Mouse (Mus musculus) adrenal gland, postnatal 4 days (tissue): ENCODE data around the gene 1700030K09Rik. TPM values are rescaled to one million over a fixed set of nuclear protein-coding genes. Genes with fewer than 3 reads are reported as not detected.

Experiments used
- DNase-seq, 2 experiments: peaks; one replicate each; pipeline ENCODE4 v3.0.0; 2021 to 2022; ENCODE audit warnings: low spot score in 2 of 2, mixed read lengths in 2 of 2
- total RNA-seq, 2 experiments: library from RNA; stranded (reverse); gene quantifications; 2 replicates each; pipeline ENCODE4 v1.2.3; 2021

The 1700030K09Rik gene
- total RNA-seq, 2 experiments from 2014 or later, result 9.6 to 11.7 TPM

DNA sequence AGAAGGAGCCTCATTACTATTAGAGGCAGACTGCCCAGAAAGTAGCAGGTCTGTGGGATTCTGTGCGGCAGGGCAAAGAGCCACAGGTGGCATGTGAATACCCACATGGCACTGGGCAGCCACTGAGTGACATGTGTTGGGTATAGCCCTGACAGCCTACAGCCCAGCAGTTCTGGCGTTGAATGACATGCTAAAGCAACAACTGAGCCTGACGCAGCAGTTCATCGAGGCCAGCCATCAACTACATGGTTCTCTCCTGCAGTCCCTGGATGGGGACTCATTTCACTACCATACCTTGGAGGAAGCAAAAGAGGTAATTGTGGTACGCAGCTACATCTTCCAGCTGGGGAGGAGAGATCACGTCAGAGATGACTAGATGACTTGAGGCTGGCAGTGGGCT is 14.8 kb downstream of the 1700030K09Rik start:
- DNase-seq, result no peak

DNA sequence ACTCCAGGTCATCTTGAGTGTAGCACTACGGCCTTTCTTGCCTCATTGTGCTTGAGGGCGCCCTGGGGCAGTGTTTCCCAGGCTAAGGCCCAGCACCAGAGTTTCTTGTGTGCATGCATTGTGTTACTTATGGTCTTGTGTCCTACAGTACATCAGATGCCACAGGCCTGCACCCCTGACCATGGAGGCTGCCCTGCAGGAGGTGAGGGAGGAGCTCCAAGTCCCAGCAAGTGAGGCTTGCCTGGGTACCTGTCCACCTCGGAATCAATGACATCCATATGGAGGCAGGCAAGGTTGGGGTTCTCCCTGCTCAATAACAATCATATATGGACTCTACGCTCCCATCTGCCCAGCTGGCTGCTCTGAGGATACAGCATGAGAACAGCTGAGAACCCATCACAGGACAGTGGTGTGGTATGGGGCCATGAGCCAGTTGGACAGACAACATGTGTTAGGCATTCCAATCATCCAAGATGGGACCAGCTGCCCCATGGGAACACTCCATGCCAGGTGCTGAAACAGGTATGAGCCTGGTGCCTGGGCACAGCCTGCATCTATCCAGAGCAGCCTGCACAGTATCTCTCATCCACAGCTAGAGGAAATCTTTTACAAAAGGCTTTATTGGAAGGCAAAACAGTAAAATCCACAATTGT is 16.3 kb downstream of the 1700030K09Rik start:
- DNase-seq, result no peak

GRCm38 (mm10) chr8:72464211-72464610 is 20.5 kb downstream of the 1700030K09Rik start:
- DNase-seq, result no peak

GRCm38 (mm10) chr8:72469243-72469642 is 25.6 kb downstream of the 1700030K09Rik start:
- DNase-seq, result no peak

- DNase-seq, result no peak
These were observed 26.3 kb downstream of the 1700030K09Rik start for GRCm38 (mm10) chr8:72469984-72470383.

GRCm38 (mm10) chr8:72470684-72471083 is 27.0 kb downstream of the 1700030K09Rik start:
- DNase-seq, result no peak

DNA sequence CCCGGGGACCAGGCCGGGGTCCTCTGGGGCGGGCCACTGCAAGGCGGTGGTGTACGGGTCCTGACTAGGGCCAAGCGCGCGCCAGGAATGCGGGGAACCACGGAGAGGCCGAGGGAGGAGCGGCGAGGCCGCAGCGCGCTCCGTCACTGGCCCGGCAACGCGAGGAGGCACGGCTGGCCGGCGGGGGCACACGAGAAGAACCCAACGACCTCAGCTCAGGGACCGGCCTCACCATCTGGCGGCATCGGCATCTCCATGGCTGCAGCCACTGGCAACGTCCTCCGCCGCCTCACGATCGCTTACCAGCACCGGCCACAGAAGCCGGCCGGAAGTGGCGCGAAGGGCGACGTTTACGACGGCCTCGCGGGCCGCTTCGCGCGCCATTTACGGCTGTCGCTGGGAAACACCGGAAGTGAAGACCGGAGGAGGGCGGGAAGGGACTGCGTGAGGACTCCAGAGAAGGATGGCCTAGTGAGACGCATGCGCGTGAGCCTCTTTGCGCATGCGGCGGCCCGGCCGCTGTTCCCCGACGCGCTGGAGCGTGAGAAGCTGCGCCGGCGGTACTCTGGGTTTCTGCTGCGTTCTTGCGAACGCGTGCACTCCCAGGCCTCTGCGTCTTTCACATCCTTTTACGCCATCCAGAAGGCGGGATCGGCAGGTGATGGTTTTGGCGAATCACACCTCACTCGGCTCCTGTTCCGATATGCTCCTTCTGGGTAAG is 31.3 kb downstream of the 1700030K09Rik start, which contains the start of gene Cherp:
Gene Cherp (minus strand): TSS at position 401 of the 721 bp plus-strand sequence.
- peak; percentile 81 to 92 for DNase-seq

DNA sequence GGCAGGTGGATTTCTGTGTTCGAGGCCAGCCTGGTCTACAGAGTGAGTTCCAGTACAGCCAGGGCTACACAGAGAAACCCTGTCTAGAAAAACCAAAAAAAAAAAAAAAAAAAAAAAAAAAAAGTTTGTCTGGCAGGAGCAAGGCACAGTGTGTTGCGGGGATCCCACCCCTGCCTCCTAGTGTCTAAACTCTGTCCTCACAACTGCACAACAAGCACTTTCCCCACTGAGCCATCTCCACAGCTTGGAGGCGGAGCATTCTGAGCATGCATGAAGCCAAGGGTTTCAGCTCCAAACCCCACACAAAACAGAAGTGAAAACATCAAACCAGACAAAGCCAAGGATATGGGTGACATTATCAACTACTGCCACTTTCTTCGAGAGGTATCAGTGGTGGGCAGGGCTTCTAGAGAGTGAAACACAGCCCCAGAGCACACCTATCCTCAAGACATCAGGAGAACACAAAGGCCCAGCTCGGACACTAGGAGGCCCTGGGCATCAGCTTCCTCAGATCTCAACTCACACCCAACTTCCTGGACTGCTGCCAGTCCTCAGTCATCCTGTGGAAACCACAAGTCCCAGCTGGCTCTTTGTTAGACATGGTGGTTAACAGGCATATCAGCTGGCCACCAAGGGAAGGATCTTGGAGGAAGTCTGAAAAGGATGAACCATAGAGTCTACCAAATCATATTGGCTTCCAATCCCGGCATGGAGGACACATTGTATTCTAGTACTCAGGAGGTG is 41.9 kb downstream of the 1700030K09Rik start:
- no peak for DNase-seq

DNA sequence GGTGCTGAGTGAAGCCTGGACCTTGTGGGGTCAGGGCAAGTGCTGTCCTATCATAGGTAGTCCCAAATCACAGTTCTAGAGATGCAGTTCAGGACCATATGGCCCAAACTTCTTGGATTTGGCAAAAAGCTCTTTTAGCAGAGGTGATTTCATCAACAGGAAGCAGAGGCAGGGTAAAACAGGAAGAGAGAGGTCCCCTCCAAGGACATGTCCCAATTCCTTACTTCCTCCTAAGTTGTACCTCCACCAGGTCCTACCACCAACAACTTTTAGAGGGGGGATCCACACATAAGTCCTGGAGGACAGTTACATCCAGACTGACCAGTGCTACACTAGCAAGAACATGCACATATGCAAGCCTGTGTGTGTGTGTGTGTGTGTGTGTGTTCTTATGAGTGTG is 43.3 kb downstream of the 1700030K09Rik start:
- no peak for DNase-seq

GRCm38 (mm10) chr8:72491017-72491416 is 47.3 kb downstream of the 1700030K09Rik start:
- no peak for DNase-seq

DNA sequence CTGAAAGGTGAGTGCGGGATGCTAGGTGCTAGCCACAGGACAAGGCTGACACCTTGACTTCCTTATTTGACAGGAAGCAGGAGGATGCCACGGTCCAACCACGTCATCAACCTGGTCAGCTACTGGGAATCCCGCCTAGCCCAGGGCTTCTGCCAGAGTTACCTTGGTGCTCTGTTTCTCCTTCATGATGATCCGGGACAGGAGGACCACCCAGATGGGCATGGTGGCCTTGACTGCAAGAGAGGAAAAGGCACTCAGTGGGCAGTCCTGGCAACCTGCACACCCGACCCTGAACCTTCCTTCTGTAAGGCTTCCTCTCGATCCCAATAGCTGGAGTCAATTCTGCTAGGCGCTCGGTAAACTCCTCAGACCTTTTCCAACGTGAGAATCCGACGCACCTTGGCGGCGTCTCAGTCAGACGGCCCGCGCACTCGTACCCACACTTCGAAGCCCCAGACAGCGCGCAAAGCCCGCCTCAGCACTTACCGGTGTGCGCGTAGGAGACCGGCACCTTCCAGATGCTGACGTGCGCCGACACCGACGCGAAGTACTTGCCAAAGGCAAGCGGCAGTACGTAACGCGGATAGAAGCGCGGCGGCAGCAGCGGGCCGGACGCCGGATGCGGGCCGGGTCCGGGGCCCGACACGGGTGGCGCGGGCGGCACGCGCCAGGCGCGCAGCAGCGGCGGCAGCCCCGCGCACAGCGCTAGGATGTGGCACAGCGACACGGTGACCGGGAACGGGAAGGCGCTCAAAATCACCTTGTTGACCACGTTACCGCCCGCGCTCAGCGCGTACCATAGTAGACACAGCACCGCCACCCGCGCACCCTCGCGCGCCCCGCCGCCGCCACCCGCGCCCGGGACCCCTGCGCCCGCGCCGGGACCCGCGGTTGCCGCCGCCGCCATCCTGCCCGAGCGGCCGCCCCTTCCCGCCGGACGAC is 48.3 kb downstream of the 1700030K09Rik start, which contains the start of gene Slc35e1:
Gene Slc35e1 (minus strand): TSS at position 935 of the 942 bp plus-strand sequence.
- peak in 1 of 2 experiments; percentile 22 for DNase-seq

- DNase-seq, result peak; percentile 97 to 99
These were observed 49.0 kb downstream of the 1700030K09Rik start for GRCm38 (mm10) chr8:72492622-72493081.

DNA sequence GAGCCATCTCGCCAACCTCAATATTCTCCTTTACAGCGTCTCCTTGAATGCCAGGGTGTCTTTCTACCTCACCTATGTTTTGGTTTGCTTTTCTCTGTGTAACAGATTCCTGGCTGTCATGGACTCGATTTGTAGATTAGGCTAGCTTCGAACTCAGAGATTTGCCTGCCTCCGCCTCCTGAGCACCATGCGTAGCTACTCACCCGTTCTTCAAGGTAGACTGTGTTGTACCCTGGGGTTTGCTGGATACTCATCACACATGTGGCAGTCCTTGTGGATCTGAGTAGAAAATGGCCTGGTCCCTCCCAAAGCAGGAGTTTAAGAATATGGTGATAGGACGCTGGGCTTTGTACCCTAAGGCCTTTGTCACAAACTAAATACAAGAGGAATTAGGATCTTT is 49.7 kb downstream of the 1700030K09Rik start:
- no peak for DNase-seq

DNA sequence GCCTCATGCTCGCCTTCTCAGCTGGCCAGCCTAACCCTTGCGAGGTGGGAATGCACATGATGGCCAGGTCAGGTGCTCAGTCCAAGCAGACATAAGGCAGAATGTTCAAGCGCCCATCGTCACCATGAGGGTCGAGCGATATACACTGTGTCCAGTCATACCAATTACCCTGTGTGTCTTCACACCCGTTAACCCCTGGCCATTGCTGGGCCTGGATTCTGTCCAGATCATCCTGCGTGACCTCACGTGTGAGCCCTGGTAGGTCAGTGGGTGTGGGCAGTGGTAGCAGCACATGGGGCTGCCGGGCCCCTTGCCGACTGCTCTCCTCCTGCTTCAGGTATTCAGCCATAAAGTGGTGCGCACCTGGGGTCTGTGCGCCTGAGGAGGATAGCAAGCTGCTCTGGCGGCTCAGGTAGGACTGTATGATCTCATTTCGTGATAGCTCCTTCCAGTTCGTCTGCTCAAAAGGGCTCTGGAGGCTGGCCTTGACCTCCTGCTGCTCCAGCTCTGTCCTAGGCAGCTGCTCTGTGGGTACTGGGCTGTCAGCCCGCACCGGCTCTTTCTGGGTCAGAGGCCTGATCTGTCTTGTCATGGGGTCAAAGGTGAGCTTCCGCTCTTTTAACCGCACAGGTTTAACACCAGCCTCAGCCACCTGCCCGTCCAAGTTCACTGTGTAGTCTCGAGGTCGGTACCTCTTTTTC is 51.9 kb downstream of the 1700030K09Rik start:
- no peak for DNase-seq

GRCm38 (mm10) chr8:72496217-72496616 is 52.5 kb downstream of the 1700030K09Rik start:
- DNase-seq, result no peak

- no peak for DNase-seq
These were observed 54.2 kb downstream of the 1700030K09Rik start for GRCm38 (mm10) chr8:72497911-72498310.

DNA sequence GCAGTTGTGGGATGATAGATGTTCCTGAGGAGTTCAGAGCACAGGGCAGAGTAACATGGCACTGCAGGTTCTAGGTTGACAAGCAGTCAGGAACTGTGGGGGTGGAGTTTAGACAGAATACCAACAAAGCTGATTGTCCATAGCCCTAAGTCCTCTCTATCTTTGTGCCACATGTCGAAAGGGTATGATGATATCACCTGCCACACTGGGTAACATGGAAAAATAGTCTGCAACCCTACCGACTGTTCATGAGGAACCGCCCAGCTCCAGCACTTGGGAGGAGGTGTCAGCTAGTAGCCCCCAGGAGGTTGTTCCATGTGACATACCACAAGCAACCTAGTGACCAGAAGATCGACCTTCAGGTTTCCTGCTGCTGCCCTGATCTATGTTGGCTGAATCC is 54.8 kb downstream of the 1700030K09Rik start:
- DNase-seq, result no peak

DNA sequence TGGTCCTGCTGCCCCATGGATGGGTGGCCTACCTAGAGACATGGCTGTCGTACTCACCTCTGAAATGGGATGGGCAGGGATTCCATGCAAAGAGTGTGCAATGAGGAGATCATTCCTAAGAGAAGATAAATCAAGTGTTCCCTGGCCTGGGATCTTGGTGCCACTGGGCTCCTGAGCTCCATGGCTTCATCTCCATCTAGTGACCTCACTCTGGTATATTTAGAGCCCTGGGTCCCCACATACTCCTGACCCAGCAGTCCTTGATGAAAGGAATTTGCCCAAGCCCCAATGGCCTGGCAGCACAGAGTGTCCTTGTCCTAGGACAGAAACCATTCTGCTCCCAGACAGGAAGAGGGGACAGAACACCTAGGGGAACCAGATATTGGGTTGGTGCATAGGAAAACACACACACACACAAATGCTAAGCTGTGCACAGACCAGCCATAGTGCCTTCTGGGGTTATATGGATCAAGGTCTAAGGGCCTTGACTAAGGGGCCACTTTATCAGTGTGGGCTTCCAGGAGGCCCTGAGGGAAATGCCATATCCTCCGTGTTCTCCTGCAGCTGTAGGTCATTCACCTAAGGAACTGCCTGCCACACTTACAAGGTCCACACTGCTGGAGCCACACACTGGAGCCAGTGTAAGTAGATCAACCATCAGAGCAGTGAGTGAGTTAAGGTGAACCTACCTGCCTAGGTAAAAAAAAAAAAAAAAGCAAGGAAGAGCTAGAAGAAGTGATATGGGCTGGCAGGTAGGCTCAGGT is 56.0 kb downstream of the 1700030K09Rik start:
- no peak for DNase-seq

GRCm38 (mm10) chr8:72500521-72500931 is 56.8 kb downstream of the 1700030K09Rik start:
- no peak for DNase-seq
